Mouse (Mus musculus) bone marrow, adult 2 months (tissue): ENCODE data around the gene Anapc13. TPM values are rescaled to one million over a fixed set of nuclear protein-coding genes. Genes with fewer than 3 reads are reported as not detected.

Experiments
- H3K27ac ChIP-seq: fragments of 200-500 bp; 2 replicates; pipeline ENCODE4 v1.5.1; 2012; ENCODE audit warnings: low read depth, mild to moderate bottlenecking, control low read depth, inconsistent platforms, low read length; ENCODE audit not compliant: control insufficient read depth, poor library complexity, insufficient read depth
- H3K4me1 ChIP-seq: fragments of 200-500 bp; 2 replicates; pipeline ENCODE4 v1.6.1; 2011; ENCODE audit warnings: low read length; ENCODE audit not compliant: control insufficient read depth, insufficient read depth
- H3K4me3 ChIP-seq: fragments of 200-500 bp; replicated peaks from 2 replicates; pipeline ENCODE3; 2011; ENCODE audit warnings: mild to moderate bottlenecking, low read depth, low read length, control low read depth; ENCODE audit not compliant: control insufficient read depth
- CTCF ChIP-seq: fragments of 200-500 bp; IDR thresholded peaks from 2 replicates; pipeline ENCODE4 v1.5.1; 2011; ENCODE audit warnings: low read length, control low read depth; ENCODE audit not compliant: control insufficient read depth, insufficient read depth
- POLR2A ChIP-seq: fragments of 200-500 bp; IDR thresholded peaks from 2 replicates; pipeline ENCODE4 v1.6.1; 2011; ENCODE audit warnings: low read depth, mild to moderate bottlenecking, control low read depth, low read length, borderline replicate concordance; ENCODE audit not compliant: control insufficient read depth
- WGBS: fragments of 180-500 bp; shearing (Covaris S2); methylation state at CpG from one replicate; pipeline ENCODE4 v1.1.7; 2018; 5-methylcytosine and 5-hydroxymethylcytosine counted together
- polyA plus RNA-seq: library from polyadenylated mRNA; stranded (reverse); fragments of >200 nt; gene quantifications from 2 replicates; pipeline ENCODE4 v1.2.4, GENCODE M21; 2011; ENCODE audit warnings: low replicate concordance; ENCODE audit not compliant: missing spikeins, insufficient read depth, insufficient read length

The Anapc13 gene
- polyA plus RNA-seq, 1 experiment = 35.9 TPM

- no peaks in the 10 kb centered on the region for H3K4me1 ChIP-seq
- no peak overlapping the region for H3K27ac ChIP-seq
- no peak for TF ChIP-seq CTCF
- TF ChIP-seq POLR2A = no peak
- 84% methylated on average over 5 of the region's 5 CpGs for WGBS
- no peak overlapping the region for H3K4me3 ChIP-seq
Observed at GRCm38 (mm10) chr9:102675922-102676321, 49.8 kb downstream of the Anapc13 start.

DNA sequence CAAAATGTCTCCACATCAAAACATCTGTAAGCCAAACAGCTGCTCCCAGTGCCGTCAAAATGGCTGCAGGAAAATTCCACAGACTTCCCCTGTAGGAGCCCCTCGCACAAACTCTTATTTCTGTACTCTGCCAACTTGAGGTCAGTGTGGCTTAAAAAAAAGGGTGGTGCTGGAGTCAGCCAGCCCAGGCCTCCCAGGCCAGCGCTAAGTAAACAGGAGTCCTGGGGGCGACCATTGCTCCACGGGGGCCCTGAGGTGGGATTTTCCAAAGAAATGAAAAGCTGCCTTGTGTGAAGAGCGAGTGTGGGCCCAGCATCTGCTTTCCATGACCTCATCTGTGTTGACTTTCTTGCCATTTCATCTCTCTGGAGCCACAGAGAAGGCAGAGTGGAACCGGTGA lies 55.4 kb downstream of the Anapc13 start:
- Histone ChIP-seq H3K27ac (no peak overlapping the region), H3K4me1 (no peaks in the 10 kb centered on the region), H3K4me3 (no peak overlapping the region)
- TF ChIP-seq POLR2A (no peak), CTCF (no peak)
- WGBS = 73% methylated on average over 7 of the region's 7 CpGs

Other genes with a start within 250 kb of the Anapc13 start
- not detected in 2 replicates for gene Ky, start 120.5 kb upstream of the Anapc13 start, polyA plus RNA-seq
- gene Cep63, start 238 bp downstream of the Anapc13 start, polyA plus RNA-seq = 49.2 and 80.1 TPM in 2 replicates
- gene Amotl2, start 90.4 kb downstream of the Anapc13 start, polyA plus RNA-seq = 2.1 and 26.3 TPM in 2 replicates
- 5.5 and 7.4 TPM in 2 replicates for gene Ryk, start 208.6 kb downstream of the Anapc13 start, polyA plus RNA-seq